8 mouse cellular contexts compared by ENCODE assay signal in the genomic region with DNA sequence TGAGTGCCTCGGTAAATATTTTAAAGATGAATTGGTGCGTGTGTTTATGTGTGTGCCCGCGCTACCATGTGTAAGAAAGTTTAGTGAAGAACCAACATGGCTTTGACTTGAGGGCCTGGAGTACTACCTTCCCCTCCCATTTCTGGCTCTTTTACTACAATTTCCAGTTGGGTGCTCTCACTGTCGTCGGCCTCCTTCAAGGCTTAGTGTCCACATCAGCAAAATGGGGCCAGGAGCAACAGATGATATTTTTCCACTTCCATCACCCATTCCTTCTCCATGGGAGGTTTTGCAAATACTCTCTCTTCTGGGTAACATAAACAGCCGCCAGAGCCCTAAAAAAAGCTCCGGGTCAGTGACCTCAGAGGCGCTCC. TPM values are rescaled to one million over a fixed set of nuclear protein-coding genes. Genes with fewer than 3 reads are reported as not detected.
A peak's percentile ranks its signal among the peaks of the same experiment; 100 is the strongest.
DNase-seq lines count a peak whose midpoint lies in the region; ATAC-seq and TF ChIP-seq lines count a peak whose summit lies in the region.

No protein-coding gene starts in this region.

- no peak for TF ChIP-seq CTCF in G1E (IDR thresholded peaks at IDR 0.05; ENCODE audit: low read depth, low read length)

- H3K27me3 ChIP-seq in heart, embryonic 14.5 days (ENCODE audit: control insufficient read depth, insufficient read depth, low read length) = no peaks in the 10 kb centered on the region
- peaks cover 3% of the 10 kb centered on the region; the same call in 1 of the 2 replicates for H3K27me3 ChIP-seq in G1E (ENCODE audit: insufficient read depth, low read length)
- peaks cover 8% of the 10 kb centered on the region; the same call in 1 of the 2 replicates for H3K27me3 ChIP-seq in hindbrain, embryonic 11.5 days (ENCODE audit: control insufficient read depth, insufficient read depth, low read length)
- peaks cover 36% of the 10 kb centered on the region for H3K27me3 ChIP-seq in midbrain, embryonic 10.5 days (ENCODE audit: low read depth, poor library complexity, severe bottlenecking)

- H3K36me3 ChIP-seq in heart, embryonic 14.5 days (ENCODE audit: control insufficient read depth, insufficient read depth, low read length) = no peaks in the 10 kb centered on the region
- H3K36me3 ChIP-seq in G1E (replicated peaks) = peaks cover 3% of the 10 kb centered on the region
- no peaks in the 10 kb centered on the region for H3K36me3 ChIP-seq in hindbrain, embryonic 11.5 days (ENCODE audit: control insufficient read depth, insufficient read depth, low read length)
- H3K36me3 ChIP-seq in midbrain, embryonic 10.5 days = no peaks in the 10 kb centered on the region

- H3K27ac ChIP-seq in heart, embryonic 14.5 days (replicated peaks in 1 of 2; ENCODE audit: control insufficient read depth in 1 of 2, insufficient read depth in 1 of 2, low read depth in 2 of 2, low read length in 2 of 2) = peak overlapping the region; percentile 45 to 85
- H3K27ac ChIP-seq in hindbrain, embryonic 11.5 days (ENCODE audit: low read depth, low read length) = peak overlapping the region; percentile 72
- H3K27ac ChIP-seq in midbrain, embryonic 10.5 days (replicated peaks) = peak overlapping the region; percentile 88

- H3K9me3 ChIP-seq in heart, embryonic 14.5 days (ENCODE audit: control insufficient read depth, low read length) = no peaks in the 10 kb centered on the region
- H3K9me3 ChIP-seq in G1E (replicated peaks) = no peaks in the 10 kb centered on the region
- H3K9me3 ChIP-seq in hindbrain, embryonic 11.5 days (ENCODE audit: control insufficient read depth, low read length) = no peaks in the 10 kb centered on the region
- H3K9me3 ChIP-seq in midbrain, embryonic 10.5 days (replicated peaks) = no peaks in the 10 kb centered on the region

- peak overlapping the region; percentile 66 to 91 for H3K4me3 ChIP-seq in heart, embryonic 14.5 days (ENCODE audit: control insufficient read depth in 1 of 2, insufficient read depth in 1 of 2, low read depth in 1 of 2, low read length in 2 of 2)
- peak overlapping the region; percentile 89 for H3K4me3 ChIP-seq in G1E (ENCODE audit: low read depth, low read length)
- H3K4me3 ChIP-seq in hindbrain, embryonic 11.5 days (ENCODE audit: low read depth, low read length) = peak overlapping the region; percentile 81
- peak overlapping the region; percentile 92 for H3K4me3 ChIP-seq in midbrain, embryonic 10.5 days

- H3K9ac ChIP-seq in heart, embryonic 14.5 days (ENCODE audit: low read length) = peak overlapping the region; percentile 84
- H3K9ac ChIP-seq in hindbrain, embryonic 11.5 days (ENCODE audit: low read depth, low read length) = peak overlapping the region; percentile 58

- no peak for DNase-seq in heart, postnatal 14 days
- no peak for DNase-seq in G1E (ENCODE audit: low spot score)
- no peak for DNase-seq in hindbrain, embryonic 11.5 days (ENCODE audit: low spot score)
- DNase-seq in midbrain, embryonic 10.5 days (ENCODE audit: low spot score) = no peak
- no peak for DNase-seq in ovary, postnatal 36 days (ENCODE audit: low spot score)
- no peak for DNase-seq in gastrocnemius, postnatal 14 days
- DNase-seq in MN1 (ENCODE audit: low spot score) = no peak

- peak overlapping the region; percentile 90 for H3K4me2 ChIP-seq in heart, embryonic 14.5 days (ENCODE audit: low read length)
- peak overlapping the region; percentile 99 for H3K4me2 ChIP-seq in hindbrain, embryonic 11.5 days (replicated peaks; ENCODE audit: low read depth, low read length)

- H3K4me1 ChIP-seq in heart, embryonic 14.5 days (ENCODE audit: control insufficient read depth in 2 of 2, insufficient read depth in 2 of 2, low read length in 2 of 2) = peaks cover 5 to 19% of the 10 kb centered on the region in 2 experiments
- peaks cover 52% of the 10 kb centered on the region for H3K4me1 ChIP-seq in G1E (ENCODE audit: insufficient read depth, low read depth, low read length)
- H3K4me1 ChIP-seq in hindbrain, embryonic 11.5 days (replicated peaks; ENCODE audit: control insufficient read depth, insufficient read depth, low read length) = peaks cover 3% of the 10 kb centered on the region; the same call in 1 of the 2 replicates
- peaks cover 23% of the 10 kb centered on the region for H3K4me1 ChIP-seq in midbrain, embryonic 10.5 days

- intact Hi-C loops in heart, postnatal 14 days (cut with DNase I) = loop anchor here (5.0 kb wide), 4 partner anchors 57 to 263 kb away; no protein-coding TSS in a partner anchor
- intact Hi-C loops in gastrocnemius, postnatal 14 days (cut with DNase I; ENCODE audit: low total_unique reads) = no loop called here

- 16% methylated on average over 9 of the region's 9 CpGs for WGBS in heart, embryonic 14.5 days
- 18% methylated on average over 9 of the region's 9 CpGs for WGBS in hindbrain, embryonic 11.5 days
- WGBS in midbrain, embryonic 10.5 days = 16% methylated on average over 9 of the region's 9 CpGs

- ATAC-seq in heart, embryonic 14.5 days (ENCODE audit: insufficient number of reproducible peaks, insufficient read depth, low FRiP score, low read depth) = no peak
- ATAC-seq in G1E (ENCODE audit: extremely low read depth, insufficient number of reproducible peaks, low FRiP score, poor library complexity, severe bottlenecking) = no peak
- peak; percentile 26; the same call in 1 of the 2 replicates for ATAC-seq in hindbrain, embryonic 11.5 days (ENCODE audit: low FRiP score)

RNA-seq across cellular contexts. Expression of a gene that starts 0.6 kb away (rescaled TPM):
- polyA plus RNA-seq in heart, embryonic 14.5 days (2014; fragmentation: Nextera tagmentation; extraction: Ambion mirVana) = 28.6 and 34.0 TPM in 2 replicates
- total RNA-seq in heart, postnatal 14 days (2021) = 10 to 100 TPM; 43.0 to 47.2 TPM
- total RNA-seq in G1E (2014; fragmentation: Nextera tagmentation) (42.3 and 44.7 TPM in 2 replicates), G1E (2017) (14.4 and 15.6 TPM in 2 replicates)
- polyA plus RNA-seq in G1E (2012) = 5.2 and 6.6 TPM in 2 replicates
- 14.4 and 18.1 TPM in 2 replicates for polyA plus RNA-seq in hindbrain, embryonic 11.5 days (2014; fragmentation: Nextera tagmentation; extraction: Ambion mirVana)
- polyA plus RNA-seq in midbrain, embryonic 10.5 days (2016; fragmentation: Nextera tagmentation; extraction: Ambion mirVana) = 8.7 and 10.5 TPM in 2 replicates
- total RNA-seq in gastrocnemius, postnatal 14 days (2021) = 10 to 100 TPM; 26.6 to 30.3 TPM
